Mouse (Mus musculus) urinary bladder, adult 2 months (tissue): ENCODE results near the gene Ccdc51. TPM values are rescaled to one million over a fixed set of nuclear protein-coding genes. Genes with fewer than 3 reads are reported as not detected.
"Not testable (repeated sequence)": the region's sequence is repeated elsewhere in the genome, so short reads cannot be mapped to it uniquely, and the experiment has no call there.

Experiments used
- DNase-seq: peaks from one replicate; pipeline ENCODE4 v3.0.0; 2022; ENCODE audit warnings: low spot score
- polyA plus RNA-seq: library from polyadenylated mRNA; depleted of rRNA; stranded (reverse); fragments of >200 nt; gene quantifications from 2 replicates; pipeline ENCODE4 v1.2.3, GENCODE M21; 2012; rRNA removed

Gene Ccdc51
- polyA plus RNA-seq, 1 experiment: 14.0 TPM

DNA sequence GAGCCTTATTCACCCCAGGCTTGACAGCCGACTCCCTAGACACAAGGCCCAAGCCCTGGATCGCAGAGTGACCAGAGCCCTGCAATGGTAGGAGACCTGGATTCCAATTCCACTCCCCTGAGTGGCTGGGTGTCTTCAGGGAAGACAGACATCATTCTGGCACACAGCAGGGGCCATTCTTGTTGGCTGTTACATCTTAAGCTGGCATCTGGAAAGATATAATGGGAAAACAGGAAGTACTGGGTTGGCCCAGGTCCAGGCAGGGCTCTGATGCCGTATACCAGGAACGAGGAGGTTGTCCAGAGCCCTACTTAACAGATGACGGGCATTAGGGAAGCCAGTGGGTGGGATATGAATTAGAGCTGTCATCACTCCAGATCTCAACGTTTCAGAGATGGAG is 41.0 kb downstream of the Ccdc51 start:
- no peak for DNase-seq

DNA sequence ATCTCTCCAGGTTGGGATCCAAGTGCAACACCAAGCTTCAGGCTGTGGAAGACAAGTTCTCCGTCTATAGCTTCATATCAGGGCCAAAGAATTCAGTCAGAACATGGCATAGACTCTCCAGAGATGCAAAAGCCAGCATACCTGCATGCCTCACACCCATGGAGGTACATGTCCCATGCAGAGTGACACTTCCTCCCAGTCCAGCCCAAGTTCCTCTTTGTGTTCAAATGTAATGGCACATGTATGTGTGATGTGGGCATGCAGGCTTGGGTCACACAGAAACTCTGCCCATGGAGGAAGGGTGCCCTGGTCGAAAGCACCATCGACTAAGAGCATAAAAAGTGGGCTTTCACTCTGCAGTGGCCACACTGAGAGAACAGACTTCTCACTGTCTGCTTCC is 41.9 kb downstream of the Ccdc51 start:
- no peak for DNase-seq

DNA sequence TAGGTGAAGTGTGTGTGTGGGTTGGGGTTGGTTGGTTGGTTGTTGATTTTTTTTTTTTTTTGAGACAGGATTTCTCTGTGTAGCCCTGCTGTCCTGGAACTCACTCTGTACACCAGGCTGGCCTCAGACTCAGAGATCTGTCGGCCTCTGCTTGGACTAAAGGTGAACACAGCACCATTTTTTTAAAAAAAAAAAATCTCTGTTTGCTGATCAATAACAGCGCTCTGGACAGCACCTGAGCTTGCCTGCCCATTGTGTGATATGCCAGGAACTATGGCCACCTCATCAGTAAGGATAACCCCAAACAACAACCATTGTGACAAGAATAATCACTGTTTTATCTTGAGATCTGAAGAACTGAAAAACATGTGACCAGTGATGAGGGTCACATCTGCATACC is 42.8 kb downstream of the Ccdc51 start:
- DNase-seq: no peak

DNA sequence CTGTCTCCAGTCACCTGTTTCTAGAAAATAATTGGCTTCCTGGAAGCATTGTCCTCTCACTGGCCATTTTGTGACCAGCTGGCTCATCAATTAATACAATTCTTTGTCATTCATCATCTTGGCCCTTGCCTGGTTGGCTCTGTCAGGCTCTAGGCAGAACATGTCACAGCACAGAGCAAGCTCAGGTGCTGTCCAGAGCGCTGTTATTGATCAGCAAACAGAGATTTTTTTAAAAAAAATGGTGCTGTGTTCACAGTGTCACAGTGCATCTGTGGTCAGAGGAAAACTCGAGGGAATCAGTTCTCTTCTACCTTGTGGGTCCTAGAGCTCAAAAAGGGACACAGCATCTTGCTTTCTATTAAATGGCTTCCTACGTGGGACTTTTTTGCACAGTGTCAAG is 43.2 kb downstream of the Ccdc51 start:
- no peak for DNase-seq

DNA sequence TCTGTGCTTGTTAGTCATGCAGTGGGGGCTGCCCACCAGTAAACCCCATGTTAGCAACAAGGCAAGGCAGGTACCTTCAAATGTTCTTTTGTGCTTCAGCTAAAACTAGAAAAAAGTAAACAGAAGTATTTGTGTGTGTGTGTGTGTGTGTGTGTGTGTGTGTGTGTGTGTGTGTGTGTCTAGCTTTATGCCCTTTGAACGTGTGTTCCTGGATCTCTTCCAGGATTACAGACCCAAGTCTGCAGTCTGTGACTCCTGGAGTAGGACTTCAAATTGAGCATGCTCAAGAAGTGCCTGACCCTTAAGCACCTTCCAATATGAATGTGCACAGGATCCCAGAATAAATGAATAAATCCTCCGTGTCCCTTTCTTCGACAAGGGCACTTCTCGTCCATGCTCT is 44.8 kb downstream of the Ccdc51 start:
- no peak for DNase-seq

DNA sequence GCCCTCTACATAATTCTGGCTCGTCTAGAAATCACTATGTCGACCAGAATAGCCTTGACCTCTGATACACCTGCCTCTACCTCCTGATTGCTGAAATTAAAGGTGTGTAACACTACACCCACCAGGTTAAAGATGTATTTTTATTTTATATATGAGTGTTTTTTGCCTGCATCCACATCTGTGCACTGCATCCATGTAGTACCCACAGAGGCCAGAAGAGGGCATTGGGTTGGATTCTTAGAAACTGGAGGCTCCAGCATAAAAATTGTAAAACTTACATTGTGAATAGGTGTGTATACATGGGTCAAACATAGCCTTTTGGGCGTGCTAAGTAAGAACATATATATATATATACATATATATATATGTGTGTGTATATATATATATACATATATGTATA is 45.9 kb downstream of the Ccdc51 start:
- DNase-seq: no peak

DNA sequence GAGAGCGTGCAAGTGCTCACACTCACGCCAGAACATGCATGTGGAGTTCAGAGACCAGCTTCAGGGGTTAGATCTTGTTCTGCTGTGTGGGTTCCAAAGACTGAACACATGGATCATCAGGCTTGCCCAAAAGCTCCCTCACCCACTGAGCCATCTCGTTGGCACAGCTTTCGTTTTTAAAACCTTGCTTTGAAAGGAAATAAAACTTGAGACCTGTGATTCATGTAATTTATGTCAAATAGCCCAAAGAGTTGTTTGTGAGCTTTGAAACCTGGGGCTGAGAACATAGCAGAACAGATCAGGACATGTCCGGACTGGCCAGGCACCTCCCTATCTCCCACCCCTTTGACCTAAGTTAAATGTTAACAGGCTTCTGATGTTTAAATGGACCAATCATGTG is 47.8 kb downstream of the Ccdc51 start:
- no peak for DNase-seq

DNA sequence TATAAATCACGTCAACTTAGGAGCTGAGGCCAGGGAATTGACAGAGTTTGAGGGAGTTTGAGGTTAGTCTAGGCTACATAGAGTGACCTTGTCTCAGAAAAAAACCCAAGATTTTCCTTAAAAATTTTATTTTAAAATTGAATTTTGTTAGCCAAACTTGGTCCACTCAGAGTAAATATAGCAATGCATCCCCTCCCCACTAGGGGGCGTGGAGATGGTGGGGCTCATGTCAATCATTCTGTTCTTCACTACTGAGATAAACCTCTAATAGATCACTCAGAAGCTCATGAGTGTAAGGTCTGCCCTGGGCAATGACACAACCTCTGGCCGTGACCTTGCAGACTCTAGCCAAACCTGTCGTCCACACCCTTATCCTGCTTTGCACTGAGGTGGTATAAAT is 58.1 kb downstream of the Ccdc51 start:
- not testable (repeated sequence) for DNase-seq

Other genes starting within 250 kb of the Ccdc51 start
- gene Slc26a6, start 229.2 kb upstream of the Ccdc51 start, polyA plus RNA-seq: 9.7 and 9.8 TPM in 2 replicates
- not detected in 2 replicates for gene Tmem89, start 167.9 kb upstream of the Ccdc51 start, polyA plus RNA-seq
- 278 and 302 TPM in 2 replicates for gene Uqcrc1, start 145.9 kb upstream of the Ccdc51 start, polyA plus RNA-seq
- 3.3 and 4.7 TPM in 2 replicates for gene Col7a1, start 128.9 kb upstream of the Ccdc51 start, polyA plus RNA-seq
- gene Ucn2, start 96.5 kb upstream of the Ccdc51 start, polyA plus RNA-seq: 0.43 and 0.51 TPM in 2 replicates
- gene Pfkfb4, start 90.7 kb upstream of the Ccdc51 start, polyA plus RNA-seq: 16.3 and 19.4 TPM in 2 replicates
- gene Shisa5, start 43.9 kb upstream of the Ccdc51 start, polyA plus RNA-seq: 201 and 202 TPM in 2 replicates
- 37.3 and 41.4 TPM in 2 replicates for gene Trex1, start 22.8 kb upstream of the Ccdc51 start, polyA plus RNA-seq
- 17.1 and 17.6 TPM in 2 replicates for gene Atrip, start 8.4 kb upstream of the Ccdc51 start, polyA plus RNA-seq
- 118 and 126 TPM in 2 replicates for gene Tma7, start 94 bp downstream of the Ccdc51 start, polyA plus RNA-seq
- gene Plxnb1, start 12.9 kb downstream of the Ccdc51 start, polyA plus RNA-seq: 19.9 and 26.2 TPM in 2 replicates
- gene Fbxw21, start 79.5 kb downstream of the Ccdc51 start, polyA plus RNA-seq: not detected in 2 replicates
- not detected in 2 replicates for gene Fbxw13, start 113.5 kb downstream of the Ccdc51 start, polyA plus RNA-seq
- 0.06 TPM in 1 of 2 replicates, not detected in the other for gene Fbxw20, start 152.3 kb downstream of the Ccdc51 start, polyA plus RNA-seq
- gene Fbxw14, start 205.2 kb downstream of the Ccdc51 start, polyA plus RNA-seq: 0.07 and 0.09 TPM in 2 replicates